Mouse (Mus musculus) R1 (cell line): ENCODE results near the gene 4921511C20Rik.

Experiments used
- DNase-seq: peaks from one replicate; pipeline ENCODE4 v3.0.0-alpha.2; 2018; ENCODE audit warnings: low read depth, low spot score

4921511C20Rik gene

DNA sequence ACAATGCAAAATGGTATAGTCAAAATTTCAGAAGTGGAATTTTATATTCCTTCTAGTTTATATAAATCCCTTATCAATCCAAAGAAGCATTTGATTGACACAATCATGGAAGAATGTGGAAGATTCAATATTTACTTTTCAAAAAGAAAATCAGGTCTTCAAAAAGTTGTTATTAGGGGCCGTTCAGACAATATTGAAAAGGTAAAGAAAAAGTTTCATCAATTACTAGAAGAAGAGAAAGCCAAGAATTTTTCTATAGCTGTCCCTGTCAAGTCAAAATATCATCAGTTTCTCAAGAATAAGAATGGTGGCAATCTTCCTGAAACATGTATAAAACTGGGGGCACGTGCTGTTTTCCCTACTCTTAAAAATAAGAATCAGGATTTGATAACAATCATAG is at the start of gene 4921511C20Rik:
TSS of gene 4921511C20Rik (plus strand) at position 301 of the 400 bp plus-strand sequence.
- no peak for DNase-seq
